Mouse (Mus musculus): ENCODE measurements around the gene Wdr20. TPM values are rescaled to one million over a fixed set of nuclear protein-coding genes. Genes with fewer than 3 reads are reported as not detected.

Wdr20 gene
- polyA plus RNA-seq, 1 experiment from 2014 or later, result 26.9 TPM

- ATAC-seq, result 0 out of 2 replicates have a peak, but pooled peaks have one; percentile 6
- Histone ChIP-seq H3K9me3 (replicated peaks) (no peaks in the 10 kb centered on the region), H3K27me3 (peaks cover 21% of the 10 kb centered on the region), H3K27ac (no peak overlapping the region), H3K4me1 (peaks cover 18% of the 10 kb centered on the region), H3K4me3 (peak overlapping the region; percentile 84), H3K4me2 (peak overlapping the region; percentile 76), H3K9ac (peak overlapping the region; percentile 85), H3K36me3 (ENCODE audit: poor library complexity, severe bottlenecking) (peaks cover 9% of the 10 kb centered on the region)
- 16% methylated on average over 9 of the region's 9 CpGs for WGBS
Observed at GRCm38 (mm10) chr12:110850929-110851256, 113.1 kb downstream of the Wdr20 start.

DNA sequence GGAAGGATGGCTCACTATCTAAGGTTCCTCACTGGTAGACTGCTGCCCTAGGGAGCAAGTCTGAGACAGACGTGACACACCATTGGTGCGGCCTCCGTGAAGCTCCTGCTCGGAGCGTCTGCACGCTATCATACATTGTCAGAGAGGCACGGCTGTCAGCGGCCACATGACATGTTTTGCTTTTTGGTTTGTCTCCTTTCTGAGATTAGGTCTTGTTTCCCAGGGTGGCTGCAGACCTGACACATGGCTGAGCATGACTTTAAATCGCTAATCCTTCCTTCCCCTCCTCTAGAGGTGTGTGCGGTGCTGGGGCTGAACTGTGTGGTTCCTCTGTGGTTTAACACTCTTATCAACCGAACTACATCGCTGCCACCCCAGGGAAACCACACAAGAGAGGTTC, 113.7 kb downstream of the Wdr20 start:
- 85% methylated on average over 12 of the region's 12 CpGs for WGBS
- no peak overlapping the region for H3K27ac ChIP-seq
- H3K4me1 ChIP-seq, result peaks cover 13% of the 10 kb centered on the region
- H3K9ac ChIP-seq, result no peak overlapping the region
- peak overlapping the region; percentile 76 for H3K4me2 ChIP-seq
- ATAC-seq, result no peak
- H3K9me3 ChIP-seq (replicated peaks), result no peaks in the 10 kb centered on the region
- H3K36me3 ChIP-seq (ENCODE audit: poor library complexity, severe bottlenecking), result peaks cover 15% of the 10 kb centered on the region
- H3K27me3 ChIP-seq, result peaks cover 16% of the 10 kb centered on the region
- H3K4me3 ChIP-seq, result no peak overlapping the region; the same call in 1 of the 2 replicates

DNA sequence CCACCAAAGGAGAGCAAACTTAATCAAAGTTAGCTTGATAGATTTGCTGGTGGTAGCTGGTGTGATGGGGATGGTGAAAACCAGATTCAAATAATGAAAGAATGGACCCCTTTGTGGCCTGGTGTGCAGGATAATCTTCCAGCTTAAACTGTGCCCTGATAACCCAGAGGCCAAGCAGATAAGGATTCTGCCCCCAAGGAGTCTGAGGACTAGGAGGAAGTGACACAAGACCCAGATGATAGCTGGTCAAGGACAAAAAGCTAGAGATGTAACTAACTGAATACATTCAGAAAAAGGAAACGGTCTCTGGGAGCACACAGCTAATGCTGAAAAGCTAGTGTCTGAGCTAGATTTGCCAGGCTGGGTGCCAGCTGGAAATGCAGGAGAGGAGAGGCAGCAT, 114.2 kb downstream of the Wdr20 start:
- no peak overlapping the region for H3K27ac ChIP-seq
- H3K27me3 ChIP-seq, result peaks cover 11% of the 10 kb centered on the region
- 96% methylated on average over 1 of the region's 1 CpGs for WGBS
- H3K4me3 ChIP-seq, result no peak overlapping the region
- H3K4me2 ChIP-seq, result no peak overlapping the region
- peaks cover 10% of the 10 kb centered on the region for H3K4me1 ChIP-seq
- peaks cover 16% of the 10 kb centered on the region for H3K36me3 ChIP-seq (ENCODE audit: poor library complexity, severe bottlenecking)
- H3K9ac ChIP-seq, result no peak overlapping the region
- ATAC-seq, result no peak
- H3K9me3 ChIP-seq (replicated peaks), result no peaks in the 10 kb centered on the region

Other genes starting within 250 kb of the Wdr20 start
- gene Dync1h1, start 136.5 kb upstream of the Wdr20 start, polyA plus RNA-seq (2015; fragmentation: Nextera tagmentation; extraction: Ambion mirVana), result 76.3 and 97.0 TPM in 2 replicates
- 0.25 and 0.53 TPM in 2 replicates for gene 1700001K19Rik, start 55.3 kb upstream of the Wdr20 start, polyA plus RNA-seq (2015; fragmentation: Nextera tagmentation; extraction: Ambion mirVana)
- 1,477 and 1,490 TPM in 2 replicates for gene Hsp90aa1, start 35.2 kb upstream of the Wdr20 start, polyA plus RNA-seq (2015; fragmentation: Nextera tagmentation; extraction: Ambion mirVana)
- 11.6 and 13.1 TPM in 2 replicates for gene Mok, start 103.0 kb downstream of the Wdr20 start, polyA plus RNA-seq (2015; fragmentation: Nextera tagmentation; extraction: Ambion mirVana)
- 3.0 and 3.6 TPM in 2 replicates for gene Zfp839, start 112.3 kb downstream of the Wdr20 start, polyA plus RNA-seq (2015; fragmentation: Nextera tagmentation; extraction: Ambion mirVana)
- gene Cinp, start 151.2 kb downstream of the Wdr20 start, polyA plus RNA-seq (2015; fragmentation: Nextera tagmentation; extraction: Ambion mirVana), result 70.9 and 76.6 TPM in 2 replicates
- 5.4 and 6.9 TPM in 2 replicates for gene Tecpr2, start 151.3 kb downstream of the Wdr20 start, polyA plus RNA-seq (2015; fragmentation: Nextera tagmentation; extraction: Ambion mirVana)
- 9.1 and 9.4 TPM in 2 replicates for gene Ankrd9, start 241.1 kb downstream of the Wdr20 start, polyA plus RNA-seq (2015; fragmentation: Nextera tagmentation; extraction: Ambion mirVana)